Mouse (Mus musculus): ENCODE data around the gene Fcgrt. TPM values are rescaled to one million over a fixed set of nuclear protein-coding genes. Genes with fewer than 3 reads are reported as not detected.

The Fcgrt gene
- polyA plus RNA-seq, 1 experiment = 37.0 TPM

DNA sequence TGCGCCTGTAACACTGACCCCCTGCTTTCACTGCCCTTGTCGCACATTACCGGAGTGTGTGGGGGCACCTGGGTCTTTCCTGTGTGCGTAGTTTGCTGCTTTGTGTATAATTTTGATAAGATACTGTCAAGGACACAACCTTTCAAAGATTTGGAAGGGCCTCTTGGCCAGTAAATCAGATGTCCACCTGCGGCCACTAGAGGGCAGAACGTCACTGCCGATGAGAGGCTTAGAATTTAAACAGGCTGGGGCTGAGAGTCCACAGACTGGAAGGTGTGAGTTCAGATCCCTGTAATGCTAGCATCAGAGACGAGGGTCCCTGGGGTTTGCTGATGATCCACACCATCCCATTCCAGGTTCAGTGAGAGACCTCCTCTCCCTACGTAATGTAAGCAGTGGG, 25.1 kb downstream of the Fcgrt start:
- H3K27ac ChIP-seq (ENCODE audit: insufficient read depth, low read length) = no peak overlapping the region
- H3K4me1 ChIP-seq (ENCODE audit: control insufficient read depth, insufficient read depth, low read length) = no peaks in the 10 kb centered on the region
- no peak overlapping the region for H3K4me3 ChIP-seq (ENCODE audit: insufficient read depth, low read length)
- TF ChIP-seq CTCF (IDR thresholded peaks at IDR 0.05; ENCODE audit: extremely low read depth, insufficient read depth, low read length) = peak; percentile 62
- no peak for TF ChIP-seq POLR2A (IDR thresholded peaks at IDR 0.05; ENCODE audit: extremely low read depth, insufficient read depth, low read length)

DNA sequence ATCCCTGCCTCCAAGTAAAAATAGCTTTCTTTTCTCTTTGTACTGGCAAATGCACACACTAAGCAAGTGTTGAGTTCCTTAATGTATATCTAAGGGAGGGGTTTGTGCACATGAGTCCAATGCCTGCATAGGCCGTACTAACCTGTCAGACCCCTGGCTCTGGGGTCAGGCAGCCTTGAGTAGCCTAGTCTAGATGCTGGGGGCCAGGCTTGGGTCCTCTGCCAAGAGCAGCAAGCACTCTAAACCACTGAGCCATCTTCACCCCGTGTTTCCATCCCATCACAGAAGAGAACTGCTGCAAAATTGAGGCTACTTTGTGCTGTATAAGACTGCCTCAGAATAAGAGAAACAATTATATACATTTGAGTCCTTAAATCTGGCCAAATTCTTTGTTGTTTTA, 25.8 kb downstream of the Fcgrt start:
- Histone ChIP-seq H3K27ac (ENCODE audit: insufficient read depth, low read length) (no peak overlapping the region), H3K4me3 (ENCODE audit: insufficient read depth, low read length) (no peak overlapping the region), H3K4me1 (ENCODE audit: control insufficient read depth, insufficient read depth, low read length) (no peaks in the 10 kb centered on the region)
- TF ChIP-seq POLR2A (IDR thresholded peaks at IDR 0.05; ENCODE audit: extremely low read depth, insufficient read depth, low read length) = no peak
- no peak for TF ChIP-seq CTCF (IDR thresholded peaks at IDR 0.05; ENCODE audit: extremely low read depth, insufficient read depth, low read length)

DNA sequence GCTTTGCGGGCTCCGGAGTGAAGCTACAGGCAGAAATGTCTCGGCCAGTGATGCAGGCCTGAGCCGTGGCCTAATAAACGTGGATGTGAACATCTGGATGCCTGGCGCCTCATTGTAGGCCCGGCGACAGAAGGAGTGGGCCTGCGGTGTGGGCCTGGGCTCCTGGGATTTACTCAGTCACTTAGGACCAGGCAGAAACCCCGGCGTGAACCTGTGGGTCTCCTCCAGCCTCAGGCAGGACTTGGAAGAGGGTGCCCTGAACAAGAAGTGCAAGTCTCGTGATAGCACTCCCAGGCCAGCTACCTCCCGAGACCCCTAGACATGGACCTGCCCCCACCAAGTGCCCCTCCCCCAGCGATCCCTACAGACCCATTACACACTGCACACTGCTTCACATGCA, 26.3 kb downstream of the Fcgrt start:
- TF ChIP-seq CTCF (IDR thresholded peaks at IDR 0.05; ENCODE audit: extremely low read depth, insufficient read depth, low read length) = no peak
- no peak for TF ChIP-seq POLR2A (IDR thresholded peaks at IDR 0.05; ENCODE audit: extremely low read depth, insufficient read depth, low read length)
- no peak overlapping the region for H3K27ac ChIP-seq (ENCODE audit: insufficient read depth, low read length)

DNA sequence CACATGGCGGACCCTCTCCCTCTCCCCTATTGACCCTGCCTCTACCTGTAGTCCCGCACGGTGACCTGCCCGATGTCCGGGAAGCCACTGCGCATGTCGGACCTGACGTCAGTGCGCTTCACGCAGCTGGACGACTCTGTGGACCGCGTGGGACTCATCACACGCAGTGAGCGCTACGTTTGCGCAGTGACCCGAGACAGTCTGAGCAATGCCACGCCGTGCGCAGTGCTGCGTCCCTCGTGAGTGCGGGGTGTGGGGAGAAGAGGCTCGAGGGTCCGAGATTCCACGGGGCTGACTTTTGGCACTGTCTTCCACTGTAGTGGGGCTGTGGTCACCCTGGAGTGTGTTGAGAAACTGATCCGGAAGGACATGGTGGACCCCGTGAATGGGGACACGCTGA, 27.1 kb downstream of the Fcgrt start:
- Histone ChIP-seq H3K27ac (ENCODE audit: insufficient read depth, low read length) (no peak overlapping the region), H3K4me1 (ENCODE audit: control insufficient read depth, insufficient read depth, low read length) (no peaks in the 10 kb centered on the region), H3K4me3 (ENCODE audit: insufficient read depth, low read length) (no peak overlapping the region)
- TF ChIP-seq CTCF (IDR thresholded peaks at IDR 0.05; ENCODE audit: extremely low read depth, insufficient read depth, low read length) (no peak), POLR2A (IDR thresholded peaks at IDR 0.05; ENCODE audit: extremely low read depth, insufficient read depth, low read length) (no peak)

More for the DNA sequence above, 26.3 kb downstream of the Fcgrt start:
- H3K4me1 ChIP-seq (ENCODE audit: control insufficient read depth, insufficient read depth, low read length) = no peaks in the 10 kb centered on the region
- no peak overlapping the region for H3K4me3 ChIP-seq (ENCODE audit: insufficient read depth, low read length)

DNA sequence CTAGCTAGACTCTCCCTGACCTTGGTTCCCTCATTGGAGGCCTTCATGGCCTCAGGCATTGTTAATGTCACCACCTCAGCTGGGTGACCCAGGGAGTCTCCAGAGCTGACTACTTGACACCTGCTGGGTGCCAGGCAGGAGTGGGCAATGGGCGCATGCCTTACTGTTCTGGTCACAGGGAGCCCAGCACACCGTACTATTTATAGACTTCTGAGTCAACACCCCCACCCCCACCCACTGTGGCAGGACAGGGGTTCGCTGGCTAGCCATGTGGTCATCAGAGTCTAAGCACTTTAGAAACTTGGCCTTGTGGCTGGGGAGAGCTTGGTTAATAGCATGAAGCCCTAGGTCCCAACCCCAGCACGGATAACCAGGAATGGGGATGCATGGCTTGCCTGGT, 28.2 kb downstream of the Fcgrt start:
- no peak for TF ChIP-seq POLR2A (IDR thresholded peaks at IDR 0.05; ENCODE audit: extremely low read depth, insufficient read depth, low read length)
- TF ChIP-seq CTCF (IDR thresholded peaks at IDR 0.05; ENCODE audit: extremely low read depth, insufficient read depth, low read length) = no peak
- Histone ChIP-seq H3K27ac (ENCODE audit: insufficient read depth, low read length) (no peak overlapping the region), H3K4me1 (ENCODE audit: control insufficient read depth, insufficient read depth, low read length) (no peaks in the 10 kb centered on the region), H3K4me3 (ENCODE audit: insufficient read depth, low read length) (no peak overlapping the region)

- Histone ChIP-seq H3K4me3 (ENCODE audit: insufficient read depth, low read length) (no peak overlapping the region), H3K27ac (ENCODE audit: insufficient read depth, low read length) (no peak overlapping the region), H3K4me1 (ENCODE audit: control insufficient read depth, insufficient read depth, low read length) (no peaks in the 10 kb centered on the region)
- TF ChIP-seq CTCF (IDR thresholded peaks at IDR 0.05; ENCODE audit: extremely low read depth, insufficient read depth, low read length) (no peak), POLR2A (IDR thresholded peaks at IDR 0.05; ENCODE audit: extremely low read depth, insufficient read depth, low read length) (no peak)
Measured at GRCm38 (mm10) chr7:45073949-45074348, 29.7 kb downstream of the Fcgrt start.

GRCm38 (mm10) chr7:45073171-45073707, 30.4 kb downstream of the Fcgrt start:
- TF ChIP-seq CTCF (IDR thresholded peaks at IDR 0.05; ENCODE audit: extremely low read depth, insufficient read depth, low read length) (no peak), POLR2A (IDR thresholded peaks at IDR 0.05; ENCODE audit: extremely low read depth, insufficient read depth, low read length) (no peak)
- H3K4me3 ChIP-seq (ENCODE audit: insufficient read depth, low read length) = no peak overlapping the region
- H3K27ac ChIP-seq (ENCODE audit: insufficient read depth, low read length) = no peak overlapping the region
- H3K4me1 ChIP-seq (ENCODE audit: control insufficient read depth, insufficient read depth, low read length) = no peaks in the 10 kb centered on the region

DNA sequence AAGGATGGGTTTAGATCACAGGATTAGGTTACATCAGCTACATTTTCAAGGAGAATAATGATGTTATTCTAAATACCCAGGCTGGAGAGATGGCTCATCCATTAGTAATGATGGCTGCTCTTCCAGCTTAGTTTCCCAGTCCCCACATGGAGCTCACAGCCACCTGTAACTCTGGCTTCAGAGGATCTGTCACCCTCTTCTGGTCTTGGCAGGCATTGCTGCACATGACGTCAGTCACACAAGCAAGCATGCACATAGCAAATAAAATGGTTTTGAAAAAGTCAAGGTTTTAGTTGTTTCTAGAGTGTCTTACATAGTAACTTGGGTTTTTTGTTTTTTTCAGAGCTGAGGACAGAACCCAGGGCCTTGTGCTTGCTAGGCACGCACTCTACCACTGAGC, 31.4 kb downstream of the Fcgrt start:
- Histone ChIP-seq H3K4me3 (ENCODE audit: insufficient read depth, low read length) (no peak overlapping the region), H3K27ac (ENCODE audit: insufficient read depth, low read length) (no peak overlapping the region), H3K4me1 (ENCODE audit: control insufficient read depth, insufficient read depth, low read length) (no peaks in the 10 kb centered on the region)
- TF ChIP-seq POLR2A (IDR thresholded peaks at IDR 0.05; ENCODE audit: extremely low read depth, insufficient read depth, low read length) = no peak
- TF ChIP-seq CTCF (IDR thresholded peaks at IDR 0.05; ENCODE audit: extremely low read depth, insufficient read depth, low read length) = 0 out of 2 replicates have a peak, but pooled peaks have one; percentile 23

- Histone ChIP-seq H3K4me3 (ENCODE audit: insufficient read depth, low read length) (no peak overlapping the region), H3K4me1 (ENCODE audit: control insufficient read depth, insufficient read depth, low read length) (no peaks in the 10 kb centered on the region), H3K27ac (ENCODE audit: insufficient read depth, low read length) (no peak overlapping the region)
- no peak for TF ChIP-seq POLR2A (IDR thresholded peaks at IDR 0.05; ENCODE audit: extremely low read depth, insufficient read depth, low read length)
- no peak for TF ChIP-seq CTCF (IDR thresholded peaks at IDR 0.05; ENCODE audit: extremely low read depth, insufficient read depth, low read length)
Measured at GRCm38 (mm10) chr7:45069671-45070070, 34.0 kb downstream of the Fcgrt start.

- Histone ChIP-seq H3K27ac (ENCODE audit: insufficient read depth, low read length) (no peak overlapping the region), H3K4me1 (ENCODE audit: control insufficient read depth, insufficient read depth, low read length) (no peaks in the 10 kb centered on the region), H3K4me3 (ENCODE audit: insufficient read depth, low read length) (no peak overlapping the region)
- TF ChIP-seq CTCF (IDR thresholded peaks at IDR 0.05; ENCODE audit: extremely low read depth, insufficient read depth, low read length) = peak; percentile 72
- no peak for TF ChIP-seq POLR2A (IDR thresholded peaks at IDR 0.05; ENCODE audit: extremely low read depth, insufficient read depth, low read length)
Measured at GRCm38 (mm10) chr7:45068000-45068318, 35.7 kb downstream of the Fcgrt start.
